Mouse (Mus musculus) retina, postnatal 1 day (tissue): ENCODE measurements around the gene Hist1h2ae.
"Not testable (repeated sequence)": the region's sequence is repeated elsewhere in the genome, so short reads cannot be mapped to it uniquely, and the experiment has no call there.

Source experiments
- DNase-seq: peaks from one replicate; pipeline ENCODE4 v3.0.0-alpha.2; 2012

The Hist1h2ae gene

DNA sequence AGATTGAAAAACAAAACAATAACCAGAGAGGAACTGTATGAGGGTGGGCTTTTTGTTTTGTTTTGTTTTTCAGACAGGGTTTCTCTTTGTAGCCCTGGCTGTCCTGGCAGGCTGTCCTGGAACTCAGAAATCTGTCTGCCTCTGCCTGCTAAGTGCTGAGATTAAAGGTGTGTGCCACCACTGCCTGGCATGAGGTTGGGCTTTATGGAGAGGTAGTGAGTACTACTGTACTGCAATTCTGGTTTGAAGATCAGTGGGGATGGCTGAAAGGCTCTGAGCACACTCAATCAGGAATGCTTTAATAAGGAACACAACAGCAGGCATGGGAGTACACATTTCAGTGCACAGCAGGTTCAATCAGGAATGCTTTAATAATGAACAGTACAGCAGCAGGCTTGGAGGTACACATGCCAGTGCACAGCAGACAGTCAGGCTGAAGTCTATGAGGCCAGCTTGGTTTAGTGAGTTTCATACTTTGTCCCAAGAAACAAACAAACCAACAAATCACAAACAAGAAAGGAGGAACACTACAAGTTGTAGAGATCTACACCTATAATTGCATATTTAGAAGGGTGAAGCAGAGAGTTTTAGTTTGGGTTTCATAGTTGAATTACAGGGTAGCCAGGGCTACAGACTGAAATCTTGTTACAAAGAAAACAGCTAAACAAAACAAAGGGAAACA, 12.5 kb upstream of the Hist1h2ae start:
- no peak for DNase-seq

DNA sequence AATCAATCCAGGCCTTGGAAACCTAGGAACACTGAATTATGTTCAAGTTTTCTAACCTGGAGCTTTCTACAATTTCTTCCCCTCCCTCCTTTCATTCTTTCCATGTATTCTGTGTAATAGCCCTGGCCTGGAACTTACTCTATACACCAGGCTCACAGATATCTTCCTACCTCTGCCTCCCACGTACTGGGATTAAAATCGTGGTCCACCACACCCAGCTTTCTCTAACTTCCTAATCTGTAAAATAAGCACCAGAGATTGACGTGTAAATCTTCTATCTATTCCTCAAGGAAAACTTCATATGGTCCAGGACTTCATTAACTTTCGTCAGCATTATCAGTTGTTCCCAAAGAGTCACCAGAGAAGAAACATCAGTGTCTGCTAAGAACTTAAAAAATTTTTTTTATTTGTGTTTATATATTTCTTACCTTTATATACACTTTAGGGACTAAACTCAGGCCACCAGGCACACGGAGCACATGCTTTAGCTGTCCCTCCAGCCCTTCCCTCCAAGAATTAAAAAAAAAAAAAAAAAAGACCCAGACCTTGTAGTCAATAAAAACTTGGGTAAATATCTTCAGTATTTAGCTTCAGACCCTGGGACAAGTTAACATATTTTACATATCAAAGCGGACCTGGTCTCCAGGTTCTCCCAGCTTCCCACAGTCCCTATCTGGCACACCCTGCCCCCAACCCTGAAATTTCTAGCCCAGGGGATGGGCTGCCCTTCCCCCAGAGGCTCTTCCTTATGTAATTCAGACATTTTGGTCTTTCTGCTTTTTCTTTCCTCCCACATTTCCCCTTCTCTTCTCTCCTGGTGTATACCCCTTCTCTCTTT, 11.4 kb upstream of the Hist1h2ae start:
- DNase-seq = no peak

DNA sequence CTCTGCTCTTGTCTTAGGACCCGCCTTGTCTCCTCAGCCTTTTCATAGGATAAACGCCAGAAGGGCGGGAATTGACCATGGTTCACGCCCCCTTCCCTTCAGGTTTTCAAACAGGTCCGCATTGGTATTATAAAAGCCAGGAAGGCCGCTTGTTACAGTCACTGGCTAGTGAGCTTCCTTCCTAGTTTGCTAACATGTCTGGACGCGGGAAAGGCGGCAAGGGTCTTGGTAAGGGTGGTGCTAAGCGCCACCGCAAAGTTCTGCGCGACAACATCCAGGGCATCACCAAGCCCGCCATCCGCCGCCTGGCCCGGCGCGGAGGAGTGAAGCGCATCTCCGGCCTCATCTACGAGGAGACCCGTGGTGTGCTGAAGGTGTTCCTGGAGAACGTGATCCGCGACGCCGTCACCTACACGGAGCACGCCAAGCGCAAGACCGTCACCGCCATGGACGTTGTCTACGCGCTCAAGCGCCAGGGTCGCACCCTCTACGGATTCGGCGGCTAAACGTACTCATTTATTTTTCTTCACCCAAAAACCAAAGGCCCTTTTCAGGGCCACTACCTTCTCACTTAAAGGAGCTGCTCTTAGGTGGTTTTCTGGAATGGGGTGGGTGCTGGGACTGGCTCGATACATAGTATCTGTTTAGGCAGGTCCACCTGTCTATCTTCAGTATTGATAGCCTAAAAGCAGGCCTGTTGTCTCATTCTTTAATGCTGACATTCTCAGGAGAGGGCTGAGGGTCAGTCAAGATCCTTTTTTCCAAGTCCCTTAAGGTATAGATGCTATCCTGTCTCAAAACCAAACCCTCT, 10.6 kb upstream of the Hist1h2ae start, which contains the start of gene Hist1h4d:
TSS of gene Hist1h4d (plus strand) at position 191 of the 811 bp plus-strand sequence.
- DNase-seq = peak; percentile 99

DNA sequence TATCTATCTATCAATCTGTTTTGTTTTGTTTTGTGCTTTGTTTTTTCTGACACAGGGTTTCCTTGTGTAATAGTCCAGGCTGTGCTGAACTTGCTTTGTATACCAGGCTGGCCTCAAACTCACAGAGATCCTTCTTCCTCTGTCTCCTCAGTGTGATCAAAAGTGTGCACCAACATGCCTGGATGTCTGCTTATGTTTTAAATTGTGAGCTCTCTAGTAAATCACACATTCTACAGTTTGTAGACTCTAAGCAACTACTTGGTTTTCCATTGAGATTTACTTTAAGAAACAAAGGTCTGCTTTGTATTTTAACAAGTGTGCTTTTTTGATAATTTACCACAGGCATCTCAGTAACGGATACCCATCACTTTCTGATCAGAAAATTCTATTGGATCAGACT, 6.8 kb upstream of the Hist1h2ae start:
- no peak for DNase-seq

DNA sequence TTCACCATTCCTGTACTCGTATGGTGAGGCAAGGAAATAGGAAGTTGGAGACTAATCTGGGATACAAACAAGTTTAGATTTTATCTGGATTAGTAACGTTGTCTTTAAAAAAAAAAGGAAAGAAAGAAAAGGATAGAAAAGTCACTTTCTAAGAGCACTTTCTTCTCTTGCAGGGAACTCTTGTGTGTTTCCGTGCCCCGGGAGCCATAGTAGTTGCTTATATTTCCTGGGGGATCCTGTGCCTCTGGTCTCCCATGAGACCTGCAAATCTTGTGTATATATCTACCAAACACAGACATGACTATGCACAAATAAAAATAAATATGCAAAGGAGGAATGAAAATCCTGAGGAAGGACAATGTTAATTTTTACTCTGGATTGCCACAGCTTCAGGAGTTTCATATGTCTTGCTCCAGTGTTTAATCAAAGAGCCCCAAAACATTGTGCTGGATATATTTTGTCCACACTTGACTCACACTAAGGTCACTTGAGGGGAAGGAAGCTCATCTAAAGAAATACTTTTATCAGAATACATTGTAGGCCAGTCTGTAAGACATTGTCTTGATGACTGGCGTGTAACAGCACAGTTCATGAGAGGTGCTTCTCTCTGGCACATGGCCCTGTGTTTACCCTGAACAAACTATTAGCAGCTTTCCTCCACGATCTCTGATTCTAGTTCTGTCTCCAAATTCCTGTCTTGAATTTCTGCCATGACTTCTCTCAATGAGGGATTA, 6.1 kb upstream of the Hist1h2ae start:
- no peak for DNase-seq

DNA sequence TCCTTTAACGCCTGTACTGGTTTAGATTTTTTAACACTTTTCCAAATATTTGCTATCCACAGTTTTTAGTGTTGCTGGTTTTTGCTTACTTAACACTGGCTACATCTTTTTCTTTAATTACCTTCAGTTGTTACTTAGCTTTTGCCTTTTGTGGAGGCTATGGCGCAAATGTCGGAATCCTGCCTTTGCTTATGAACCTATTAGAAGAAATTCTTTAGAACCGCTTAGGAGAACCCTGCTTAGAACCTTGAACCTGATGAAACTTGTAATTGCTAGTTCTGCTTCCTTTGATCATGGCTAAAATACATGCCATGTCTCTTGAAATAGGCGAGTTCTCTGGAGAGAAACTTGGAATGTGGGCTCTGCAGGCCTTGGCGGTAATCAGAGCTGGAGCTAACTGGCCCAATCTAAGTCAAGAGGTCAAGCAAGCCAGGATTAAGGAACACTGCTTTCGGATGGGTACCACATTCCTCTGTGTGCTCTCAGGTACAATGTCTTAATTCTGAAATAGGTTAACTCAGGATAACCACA, 5.4 kb upstream of the Hist1h2ae start:
- DNase-seq = peak; percentile 27

DNA sequence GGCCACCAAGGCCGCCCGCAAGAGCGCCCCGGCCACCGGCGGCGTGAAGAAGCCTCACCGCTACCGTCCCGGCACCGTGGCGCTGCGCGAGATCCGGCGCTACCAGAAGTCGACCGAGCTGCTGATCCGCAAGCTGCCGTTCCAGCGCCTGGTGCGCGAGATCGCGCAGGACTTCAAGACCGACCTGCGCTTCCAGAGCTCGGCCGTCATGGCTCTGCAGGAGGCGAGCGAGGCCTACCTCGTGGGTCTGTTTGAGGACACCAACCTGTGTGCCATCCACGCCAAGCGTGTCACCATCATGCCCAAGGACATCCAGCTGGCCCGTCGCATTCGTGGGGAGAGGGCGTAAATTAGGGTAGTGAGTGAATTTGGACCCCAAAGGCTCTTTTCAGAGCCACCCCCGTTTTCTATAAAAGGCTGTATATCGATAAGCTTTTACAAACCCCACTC, 4.9 kb upstream of the Hist1h2ae start:
- DNase-seq = peak; percentile 39

DNA sequence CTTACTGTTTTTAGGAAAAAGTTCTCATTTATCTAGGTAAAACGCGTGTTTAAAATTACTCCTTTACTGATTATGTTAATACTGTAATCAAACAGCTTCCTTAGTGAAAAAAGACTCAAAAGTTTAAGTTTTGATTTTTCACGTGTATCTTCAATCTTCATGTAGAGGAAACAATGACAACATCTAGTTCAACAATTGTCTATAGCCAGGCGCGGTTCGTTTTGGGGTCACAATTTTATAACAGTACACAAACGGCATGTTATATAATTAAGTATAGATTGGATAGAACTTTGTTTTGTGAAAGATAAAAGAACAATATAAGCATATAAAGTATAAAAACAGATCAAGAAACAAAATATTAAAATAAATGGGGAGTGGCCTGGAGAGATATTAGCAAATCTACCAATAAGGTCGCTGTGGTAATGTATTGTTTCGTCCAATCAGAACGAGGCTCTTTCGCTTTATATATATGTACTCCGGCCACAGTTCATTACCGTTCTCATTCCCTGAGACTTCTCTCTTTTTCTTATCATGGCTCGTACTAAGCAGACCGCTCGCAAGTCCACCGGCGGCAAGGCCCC, 4.3 kb upstream of the Hist1h2ae start, which contains the start of gene Hist1h3d:
TSS of gene Hist1h3d (plus strand) at position 493 of the 581 bp plus-strand sequence.
- peak; percentile 93 for DNase-seq

DNA sequence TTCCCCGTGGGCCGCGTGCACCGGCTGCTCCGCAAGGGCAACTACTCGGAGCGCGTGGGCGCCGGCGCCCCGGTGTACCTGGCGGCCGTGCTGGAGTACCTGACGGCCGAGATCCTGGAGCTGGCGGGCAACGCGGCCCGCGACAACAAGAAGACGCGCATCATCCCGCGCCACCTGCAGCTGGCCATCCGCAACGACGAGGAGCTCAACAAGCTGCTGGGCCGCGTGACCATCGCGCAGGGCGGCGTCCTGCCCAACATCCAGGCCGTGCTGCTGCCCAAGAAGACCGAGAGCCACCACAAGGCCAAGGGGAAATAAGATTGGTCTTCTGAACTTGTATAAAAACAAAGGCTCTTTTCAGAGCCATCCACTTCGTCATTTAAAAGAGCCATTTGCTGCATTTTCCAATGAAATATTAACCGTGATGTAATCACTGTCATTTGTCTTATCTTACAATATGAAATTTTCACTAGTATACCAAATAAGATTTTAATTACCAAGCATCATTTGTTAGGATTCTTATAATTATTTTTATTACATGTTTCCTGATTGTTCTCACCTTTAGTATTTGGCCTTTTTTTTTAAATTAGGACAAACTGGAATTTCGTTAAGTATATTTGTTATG, 3.6 kb upstream of the Hist1h2ae start:
- DNase-seq = peak; percentile 46

DNA sequence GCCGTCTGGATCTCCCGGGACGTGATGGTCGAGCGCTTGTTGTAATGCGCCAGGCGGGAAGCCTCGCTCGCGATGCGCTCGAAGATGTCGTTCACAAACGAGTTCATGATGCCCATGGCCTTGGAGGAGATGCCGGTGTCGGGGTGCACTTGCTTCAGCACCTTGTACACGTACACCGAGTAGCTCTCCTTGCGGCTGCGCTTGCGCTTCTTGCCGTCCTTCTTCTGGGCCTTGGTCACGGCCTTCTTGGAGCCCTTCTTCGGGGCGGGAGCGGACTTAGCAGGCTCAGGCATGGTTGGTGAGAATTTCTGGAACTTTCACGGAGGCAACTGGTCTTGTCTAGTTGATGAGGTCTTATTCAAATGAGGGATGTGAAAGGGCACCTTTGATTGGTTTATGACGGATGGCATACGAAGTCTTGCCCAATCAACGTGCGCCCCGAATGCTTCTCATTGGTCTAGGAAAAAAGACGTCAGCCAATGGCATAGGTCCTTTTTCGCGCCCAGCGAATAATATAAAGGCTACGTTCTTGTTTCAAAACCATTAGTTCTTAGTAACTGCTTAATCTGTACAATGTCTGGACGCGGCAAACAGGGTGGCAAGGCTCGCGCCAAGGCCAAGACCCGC, 3.0 kb upstream of the Hist1h2ae start, which contains the start of the genes Hist1h2bf and Hist1h2ad:
TSS of gene Hist1h2bf (minus strand) at position 299 of the 627 bp plus-strand sequence.
TSS of gene Hist1h2ad (plus strand) at position 484 of the 627 bp plus-strand sequence.
- DNase-seq = peak; percentile 100

DNA sequence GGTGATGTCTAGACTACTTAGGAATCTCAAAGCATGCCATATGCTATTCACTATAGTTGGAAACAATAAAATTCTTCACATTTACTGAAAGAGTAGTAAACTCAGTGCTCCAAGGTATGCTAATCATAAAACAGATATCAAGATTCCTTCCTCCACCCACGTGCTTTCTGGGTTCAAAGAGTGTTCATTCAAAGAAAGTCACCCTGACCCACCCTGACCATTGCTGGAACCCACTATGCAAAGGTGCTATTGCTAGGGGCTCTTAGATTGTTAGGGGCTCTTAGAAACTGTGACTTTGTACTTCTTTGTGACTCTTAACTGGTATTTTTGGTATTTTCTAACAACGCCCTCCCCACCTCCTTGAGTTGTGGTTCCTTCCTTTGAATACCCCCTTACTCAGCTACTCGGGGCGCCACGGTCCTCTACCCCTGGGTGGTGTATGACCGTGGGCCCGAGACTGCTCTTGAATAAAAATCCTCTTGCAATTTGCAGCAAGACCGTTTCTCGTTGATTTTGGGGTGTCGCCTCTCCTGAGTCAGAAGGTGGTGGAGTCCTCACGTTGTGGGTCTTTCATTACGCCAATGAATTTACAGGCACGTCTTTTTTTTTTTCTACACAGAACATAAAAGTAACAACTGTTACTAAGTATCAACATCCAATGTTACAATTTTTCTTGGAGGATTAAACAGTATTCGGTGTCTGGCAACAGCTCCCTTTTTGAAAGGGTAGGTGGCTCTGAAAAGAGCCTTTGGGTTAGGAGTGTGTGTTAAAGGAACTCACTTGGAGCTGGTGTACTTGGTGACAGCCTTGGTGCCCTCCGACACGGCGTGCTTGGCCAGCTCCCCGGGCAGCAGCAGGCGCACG, 2.2 kb upstream of the Hist1h2ae start:
- DNase-seq = not testable (repeated sequence)

DNA sequence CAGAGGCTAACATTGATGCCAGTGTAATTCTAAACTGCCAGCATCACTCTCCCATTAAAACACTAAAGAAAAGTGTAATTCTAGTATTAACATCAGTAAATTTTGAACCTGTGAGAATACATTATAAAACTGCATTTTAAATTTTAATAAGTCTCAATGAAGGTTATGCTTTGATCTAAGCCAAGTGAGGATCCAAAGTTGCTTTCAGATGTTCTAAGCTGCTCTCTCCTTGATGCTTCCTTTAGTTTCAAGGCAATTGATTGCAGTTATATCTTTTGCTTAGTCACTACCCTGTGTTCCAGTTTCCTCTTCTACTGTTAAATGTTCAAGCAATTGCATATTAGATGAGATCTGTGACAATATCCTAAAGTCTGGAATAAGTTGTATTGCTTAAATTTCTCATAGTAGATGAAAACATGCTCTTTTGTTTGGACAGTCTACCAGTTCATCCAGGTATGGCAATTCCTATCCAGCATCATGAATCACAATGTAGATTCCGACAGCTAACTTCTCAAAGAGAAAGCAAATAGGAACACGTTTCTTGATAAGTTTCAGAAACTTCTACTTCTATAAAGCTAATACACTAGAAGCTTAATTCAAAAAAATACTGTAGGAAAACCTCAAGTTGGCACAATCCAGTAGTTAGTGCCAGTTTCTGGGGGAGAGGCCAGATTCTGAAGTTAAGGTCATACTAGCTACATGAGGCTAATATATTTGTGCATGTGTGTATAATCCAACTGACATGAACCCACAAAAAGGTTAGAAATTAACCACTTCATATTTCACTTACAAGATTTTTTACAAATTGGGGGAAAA, 1.4 kb upstream of the Hist1h2ae start:
- no peak for DNase-seq

DNA sequence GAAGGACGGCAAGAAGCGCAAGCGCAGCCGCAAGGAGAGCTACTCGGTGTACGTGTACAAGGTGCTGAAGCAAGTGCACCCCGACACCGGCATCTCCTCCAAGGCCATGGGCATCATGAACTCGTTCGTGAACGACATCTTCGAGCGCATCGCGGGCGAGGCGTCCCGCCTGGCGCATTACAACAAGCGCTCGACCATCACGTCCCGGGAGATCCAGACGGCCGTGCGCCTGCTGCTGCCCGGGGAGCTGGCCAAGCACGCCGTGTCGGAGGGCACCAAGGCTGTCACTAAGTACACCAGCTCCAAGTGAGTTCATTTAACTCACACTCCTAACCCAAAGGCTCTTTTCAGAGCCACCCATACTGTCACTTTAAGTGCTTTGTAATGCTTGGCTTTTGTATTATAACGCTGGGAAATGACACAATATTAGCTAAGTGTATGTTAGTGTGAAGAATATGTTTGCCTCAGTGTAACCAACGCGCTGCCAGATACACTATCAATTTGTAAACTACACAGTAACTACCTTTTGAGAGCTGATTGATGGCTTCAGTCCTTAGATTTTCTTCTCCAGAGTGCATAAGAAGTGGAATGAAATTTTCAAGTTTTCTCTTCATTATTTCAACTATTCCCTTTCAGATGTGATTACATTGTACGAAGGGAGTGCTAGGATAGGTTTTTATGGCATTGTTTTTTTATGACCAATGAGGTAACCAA, 641 bp upstream of the Hist1h2ae start:
- peak; percentile 64 for DNase-seq

DNA sequence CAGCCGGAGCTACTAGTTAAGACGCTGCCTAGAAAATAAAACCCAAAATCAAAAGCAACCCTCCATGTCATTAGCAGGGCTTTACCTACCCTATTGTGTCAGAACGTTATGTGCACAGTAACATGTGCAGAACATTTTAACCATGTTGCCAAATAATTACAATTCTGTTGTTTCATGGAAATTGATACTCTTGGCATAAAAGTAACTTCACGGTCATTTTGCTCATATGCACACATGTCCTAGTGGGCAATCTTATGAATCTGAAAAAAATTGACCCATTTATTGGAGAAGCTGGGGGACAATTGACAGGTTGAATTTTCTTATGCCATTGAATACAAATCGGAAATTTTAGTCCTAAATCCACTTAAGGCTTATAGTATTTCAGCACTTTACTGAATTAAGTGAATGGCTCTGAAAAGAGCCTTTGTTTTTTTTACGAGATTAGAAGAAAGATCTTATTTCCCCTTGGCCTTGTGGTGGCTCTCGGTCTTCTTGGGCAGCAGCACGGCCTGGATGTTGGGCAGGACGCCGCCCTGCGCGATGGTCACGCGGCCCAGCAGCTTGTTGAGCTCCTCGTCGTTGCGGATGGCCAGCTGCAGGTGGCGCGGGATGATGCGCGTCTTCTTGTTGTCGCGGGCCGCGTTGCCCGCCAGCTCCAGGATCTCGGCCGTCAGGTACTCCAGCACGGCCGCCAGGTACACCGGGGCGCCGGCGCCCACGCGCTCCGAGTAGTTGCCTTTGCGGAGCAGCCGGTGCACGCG, 579 bp downstream of the Hist1h2ae start:
- peak; percentile 36 for DNase-seq

DNA sequence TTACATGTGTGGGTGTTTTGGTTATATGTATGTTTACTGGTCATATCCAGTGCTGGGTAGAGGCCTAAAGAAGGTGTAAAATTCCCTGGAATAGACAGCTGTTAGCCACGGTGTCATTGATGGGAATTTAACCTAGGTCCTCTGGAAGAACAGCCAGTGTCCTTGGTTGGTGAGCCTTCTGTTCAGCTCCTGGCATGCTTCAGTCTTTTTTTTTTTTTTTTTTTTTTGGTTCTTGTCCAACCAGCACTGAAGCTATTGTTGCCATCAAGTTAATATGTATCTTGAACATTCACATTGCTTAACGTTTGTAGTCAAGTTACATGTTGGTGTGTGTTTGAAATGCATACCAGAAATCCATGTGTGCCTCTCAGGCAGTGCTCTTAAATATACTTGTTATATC, 6.5 kb downstream of the Hist1h2ae start:
- DNase-seq = no peak

DNA sequence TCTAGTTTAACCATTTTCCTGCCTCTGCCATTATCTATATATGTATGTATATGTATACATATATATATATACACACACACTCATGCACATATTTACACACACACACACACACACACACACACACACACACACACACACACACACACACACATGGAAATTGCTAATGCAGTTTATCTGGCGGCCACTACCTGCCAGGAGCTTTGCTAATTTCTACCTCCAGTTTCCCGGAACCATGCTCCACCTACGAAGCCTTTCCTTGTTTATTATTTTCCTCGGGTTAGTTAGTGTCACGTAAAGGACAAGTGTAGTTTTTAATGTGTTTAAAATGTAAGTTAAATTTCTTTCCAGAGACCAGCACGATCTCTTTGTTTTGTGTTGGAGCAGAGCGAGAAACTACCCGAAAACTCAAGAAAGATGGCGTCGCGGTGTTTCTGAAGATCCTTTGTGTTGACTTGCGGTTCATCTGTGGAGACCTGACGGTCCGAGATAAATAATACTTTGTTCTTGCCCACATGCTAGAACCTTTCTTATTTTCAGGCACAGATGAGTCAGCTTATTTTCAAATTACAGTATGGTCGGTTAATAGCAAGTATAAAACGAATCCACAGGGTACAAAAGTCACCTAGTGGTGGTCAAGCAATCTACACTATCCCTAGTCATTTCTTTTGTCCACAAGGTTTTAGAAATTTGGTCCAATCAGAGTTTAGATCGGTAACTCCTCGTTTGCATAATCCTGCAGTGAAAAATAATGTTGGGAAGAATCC, 8.1 kb downstream of the Hist1h2ae start:
- DNase-seq = peak; percentile 91
